In the genomic region with DNA sequence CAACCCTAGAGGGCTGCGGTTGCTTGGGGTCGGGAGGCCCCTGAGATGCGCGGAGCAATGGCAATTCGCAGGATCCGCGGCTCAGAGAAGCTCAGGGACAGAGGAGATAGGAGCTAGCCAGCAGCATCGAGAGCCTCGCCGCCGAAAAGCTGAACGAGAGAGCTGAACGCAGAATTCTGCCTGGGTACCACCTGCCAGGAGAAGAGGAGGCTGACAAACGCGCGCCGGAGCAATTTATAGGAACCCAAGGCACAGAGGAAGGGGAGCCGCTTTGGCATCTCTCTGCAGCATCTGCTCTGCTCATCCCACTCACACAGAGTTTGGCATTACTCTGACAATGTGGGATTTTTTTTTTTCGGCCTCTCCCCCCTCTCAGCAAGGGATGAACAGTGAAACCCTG, we compare ENCODE assay signal across 8 mouse cellular contexts. TPM values are rescaled to one million over a fixed set of nuclear protein-coding genes. Genes with fewer than 3 reads are reported as not detected.
DNase-seq lines count a peak whose midpoint lies in the region; ATAC-seq lines count a peak whose summit lies in the region.

A gene (minus strand): TSS at position 335 of the 400 bp plus-strand sequence.

- H3K9ac ChIP-seq in lung, embryonic 16.5 days (ENCODE audit: low read length), result peak within 1 kb of the TSS; percentile 4
- H3K9ac ChIP-seq in embryonic facial prominence, embryonic 13.5 days, result peak within 1 kb of the TSS; percentile 63
- H3K9ac ChIP-seq in hindbrain, embryonic 12.5 days, result peak within 1 kb of the TSS; percentile 68
- H3K9ac ChIP-seq in midbrain, embryonic 16.5 days (ENCODE audit: low read depth, low read length), result peak within 1 kb of the TSS; percentile 74

- H3K4me2 ChIP-seq in lung, embryonic 16.5 days (ENCODE audit: low read depth, low read length), result peak within 1 kb of the TSS; percentile 99
- peak within 1 kb of the TSS; percentile 99 for H3K4me2 ChIP-seq in embryonic facial prominence, embryonic 13.5 days
- H3K4me2 ChIP-seq in hindbrain, embryonic 12.5 days (replicated peaks), result peak within 1 kb of the TSS; percentile 100
- peak within 1 kb of the TSS; percentile 100 for H3K4me2 ChIP-seq in midbrain, embryonic 16.5 days (ENCODE audit: low read length)

- H3K27ac ChIP-seq in lung, embryonic 16.5 days (ENCODE audit: low read length), result no peak within 1 kb of the TSS
- H3K27ac ChIP-seq in embryonic facial prominence, embryonic 13.5 days, result no peak within 1 kb of the TSS
- H3K27ac ChIP-seq in hindbrain, embryonic 12.5 days, result peak within 1 kb of the TSS; percentile 71
- H3K27ac ChIP-seq in midbrain, embryonic 16.5 days (ENCODE audit: low read length), result peak within 1 kb of the TSS; percentile 4; the same call in 1 of the 2 replicates

- no peaks in the 10 kb centered on the region for H3K9me3 ChIP-seq in lung, embryonic 16.5 days (ENCODE audit: control insufficient read depth, low read length)
- no peaks in the 10 kb centered on the region for H3K9me3 ChIP-seq in embryonic facial prominence, embryonic 13.5 days
- no peaks in the 10 kb centered on the region for H3K9me3 ChIP-seq in hindbrain, embryonic 12.5 days (replicated peaks)
- H3K9me3 ChIP-seq in midbrain, embryonic 16.5 days (replicated peaks; ENCODE audit: control insufficient read depth, low read length, poor library complexity, severe bottlenecking), result no peaks in the 10 kb centered on the region

- no peak for ATAC-seq in lung, embryonic 16.5 days (ENCODE audit: low read depth)
- ATAC-seq in embryonic facial prominence, embryonic 13.5 days (ENCODE audit: insufficient number of reproducible peaks, insufficient read depth, low FRiP score, low TSS enrichment, low read depth), result no peak
- ATAC-seq in hindbrain, embryonic 12.5 days (ENCODE audit: low FRiP score), result no peak
- peak; percentile 36; the same call in 1 of the 2 replicates for ATAC-seq in midbrain, embryonic 16.5 days

- H3K4me1 ChIP-seq in lung, embryonic 16.5 days (replicated peaks; ENCODE audit: control insufficient read depth, insufficient read depth, low read length), result peaks cover 12% of the 10 kb centered on the region
- peaks cover 21% of the 10 kb centered on the region for H3K4me1 ChIP-seq in embryonic facial prominence, embryonic 13.5 days
- H3K4me1 ChIP-seq in hindbrain, embryonic 12.5 days, result peaks cover 23% of the 10 kb centered on the region
- peaks cover 19% of the 10 kb centered on the region for H3K4me1 ChIP-seq in midbrain, embryonic 16.5 days (ENCODE audit: control insufficient read depth, insufficient read depth, low read length)

- peak within 1 kb of the TSS; percentile 60 for H3K4me3 ChIP-seq in lung, embryonic 16.5 days (ENCODE audit: low read length)
- peak within 1 kb of the TSS; percentile 56 for H3K4me3 ChIP-seq in embryonic facial prominence, embryonic 13.5 days
- H3K4me3 ChIP-seq in hindbrain, embryonic 12.5 days, result peak within 1 kb of the TSS; percentile 62
- peak within 1 kb of the TSS; percentile 62 for H3K4me3 ChIP-seq in midbrain, embryonic 16.5 days (ENCODE audit: low read depth, low read length)

- DNase-seq in lung, postnatal 10 days, result no peak
- peak; percentile 71 to 81 for DNase-seq in left cerebral cortex, postnatal 10 days (ENCODE audit: extremely low spot score in 1 of 2, low spot score in 2 of 2)
- peak; percentile 2 for DNase-seq in thymus, postnatal 0 days (ENCODE audit: low spot score)
- no peak for DNase-seq in spleen, adult 18-20 months

- H3K27me3 ChIP-seq in lung, embryonic 16.5 days (ENCODE audit: control insufficient read depth, insufficient read depth, low read depth, low read length), result peaks cover 46% of the 10 kb centered on the region
- H3K27me3 ChIP-seq in embryonic facial prominence, embryonic 13.5 days, result peaks cover 63% of the 10 kb centered on the region
- peaks cover 50% of the 10 kb centered on the region for H3K27me3 ChIP-seq in hindbrain, embryonic 12.5 days
- H3K27me3 ChIP-seq in midbrain, embryonic 16.5 days (ENCODE audit: control insufficient read depth, insufficient read depth, low read depth, low read length), result peaks cover 22% of the 10 kb centered on the region

- intact Hi-C loops in left cerebral cortex, postnatal 10 days (cut with DNase I), result no loop called here

- no peaks in the 10 kb centered on the region for H3K36me3 ChIP-seq in lung, embryonic 16.5 days (ENCODE audit: control insufficient read depth, insufficient read depth, low read length)
- H3K36me3 ChIP-seq in embryonic facial prominence, embryonic 13.5 days, result no peaks in the 10 kb centered on the region
- no peaks in the 10 kb centered on the region for H3K36me3 ChIP-seq in hindbrain, embryonic 12.5 days
- no peaks in the 10 kb centered on the region for H3K36me3 ChIP-seq in midbrain, embryonic 16.5 days (ENCODE audit: control insufficient read depth, insufficient read depth, low read length)

- 1% methylated on average over 19 of the region's 19 CpGs for WGBS in lung, embryonic 16.5 days
- WGBS in embryonic facial prominence, embryonic 13.5 days, result 2% methylated on average over 19 of the region's 19 CpGs
- under 1% methylated on average over 19 of the region's 19 CpGs for WGBS in hindbrain, embryonic 12.5 days
- under 1% methylated on average over 19 of the region's 19 CpGs for WGBS in midbrain, embryonic 16.5 days

RNA-seq across cellular contexts. Expression of the gene that starts here (rescaled TPM):
- 0.24 and 0.28 TPM in 2 replicates for polyA plus RNA-seq in lung, embryonic 16.5 days (2015; fragmentation: Nextera tagmentation; extraction: Ambion mirVana)
- 0.49 and 0.73 TPM in 2 replicates for polyA plus RNA-seq in embryonic facial prominence, embryonic 13.5 days (2015; fragmentation: Nextera tagmentation; extraction: Ambion mirVana)
- 7.6 and 7.8 TPM in 2 replicates for polyA plus RNA-seq in hindbrain, embryonic 12.5 days (2016; fragmentation: Nextera tagmentation; extraction: Ambion mirVana)
- total RNA-seq in left cerebral cortex, postnatal 10 days (2021), result 10 to 100 TPM; 50.8 to 58.1 TPM
- polyA plus RNA-seq in midbrain, embryonic 16.5 days (2015; fragmentation: Nextera tagmentation; extraction: Ambion mirVana), result 1.8 and 2.2 TPM in 2 replicates
- 0.10 and 0.25 TPM in 2 replicates for polyA plus RNA-seq in thymus, postnatal 0 days (2015; fragmentation: Nextera tagmentation; extraction: Ambion mirVana)

Comparison
In these comparisons a context has a peak if more than half of its experiments do, and no peak if none do; other contexts are left out.
1. Peak in DNase-seq in thymus, postnatal 0 days; RNA of the gene not detected or under 1 TPM.
2. H3K27ac ChIP-seq: peak in hindbrain, embryonic 12.5 days (single experiment) and midbrain, embryonic 16.5 days (single experiment); none in lung, embryonic 16.5 days (single experiment) and embryonic facial prominence, embryonic 13.5 days (single experiment).
3. H3K9ac ChIP-seq: peak in every context shown above with its lines; median percentile 74 in midbrain, embryonic 16.5 days; 68 in hindbrain, embryonic 12.5 days; 63 in embryonic facial prominence, embryonic 13.5 days; 4 in lung, embryonic 16.5 days.
4. DNase-seq: peak in left cerebral cortex, postnatal 10 days (2 of 2); none in lung, postnatal 10 days (single experiment) and spleen, adult 18-20 months (0 of 2).
5. Peak in every context shown above with its lines, with median percentiles within 50 percentile points of each other: H3K4me2 ChIP-seq and H3K4me3 ChIP-seq.